Mouse (Mus musculus): ENCODE measurements at regions not wholly inside any gene's neighbourhood (a gene's known extent, or its start where the extent isn't known, plus 50 kb on each side); places are given as distances from the start of the nearest gene placed in this dataset.

- H3K4me2 ChIP-seq (replicated peaks): no peak overlapping the region
- H3K4me1 ChIP-seq: no peaks in the 10 kb centered on the region
- H3K27me3 ChIP-seq: no peaks in the 10 kb centered on the region
- WGBS: 76% methylated on average over 3 of the region's 3 CpGs
- no peak for ATAC-seq (ENCODE audit: low FRiP score, low read depth)
- H3K27ac ChIP-seq: no peak overlapping the region
- H3K36me3 ChIP-seq: no peaks in the 10 kb centered on the region
- no peak overlapping the region for H3K4me3 ChIP-seq
- no peak overlapping the region for H3K9ac ChIP-seq
- no peaks in the 10 kb centered on the region for H3K9me3 ChIP-seq
Observed at GRCm38 (mm10) chr12:26091865-26092264, 323.2 kb downstream of the Rnf144a start.

GRCm38 (mm10) chr12:26088389-26088788 lies 326.7 kb downstream of the Rnf144a start:
- H3K4me1 ChIP-seq: no peaks in the 10 kb centered on the region
- H3K9ac ChIP-seq: no peak overlapping the region
- H3K9me3 ChIP-seq: no peaks in the 10 kb centered on the region
- H3K36me3 ChIP-seq: no peaks in the 10 kb centered on the region
- 68% methylated on average over 3 of the region's 3 CpGs for WGBS
- no peak for ATAC-seq (ENCODE audit: low FRiP score, low read depth)
- no peaks in the 10 kb centered on the region for H3K27me3 ChIP-seq
- H3K4me2 ChIP-seq (replicated peaks): no peak overlapping the region
- no peak overlapping the region for H3K4me3 ChIP-seq
- no peak overlapping the region for H3K27ac ChIP-seq

- Histone ChIP-seq H3K9me3 (no peaks in the 10 kb centered on the region), H3K4me2 (replicated peaks) (no peak overlapping the region), H3K4me3 (no peak overlapping the region), H3K27ac (no peak overlapping the region), H3K4me1 (no peaks in the 10 kb centered on the region), H3K9ac (no peak overlapping the region), H3K27me3 (no peaks in the 10 kb centered on the region), H3K36me3 (no peaks in the 10 kb centered on the region)
- 85% methylated on average over 4 of the region's 4 CpGs for WGBS
- no peak for ATAC-seq (ENCODE audit: low FRiP score, low read depth)
Observed at GRCm38 (mm10) chr12:26086923-26087322, 328.1 kb downstream of the Rnf144a start.

- 87% methylated on average over 3 of the region's 3 CpGs for WGBS
- no peak overlapping the region for H3K4me3 ChIP-seq
- no peaks in the 10 kb centered on the region for H3K36me3 ChIP-seq
- no peak overlapping the region for H3K27ac ChIP-seq
- no peak overlapping the region for H3K9ac ChIP-seq
- no peaks in the 10 kb centered on the region for H3K9me3 ChIP-seq
- no peak for ATAC-seq (ENCODE audit: low FRiP score, low read depth)
- H3K27me3 ChIP-seq: no peaks in the 10 kb centered on the region
- H3K4me2 ChIP-seq (replicated peaks): no peak overlapping the region
- no peaks in the 10 kb centered on the region for H3K4me1 ChIP-seq
Observed at GRCm38 (mm10) chr12:26086414-26086813, 328.6 kb downstream of the Rnf144a start.

GRCm38 (mm10) chr12:26079061-26079625 lies 335.9 kb downstream of the Rnf144a start:
- Histone ChIP-seq H3K4me1 (no peaks in the 10 kb centered on the region), H3K4me3 (no peak overlapping the region), H3K9ac (no peak overlapping the region), H3K27me3 (peaks cover 5% of the 10 kb centered on the region; the same call in 1 of the 2 replicates), H3K27ac (no peak overlapping the region), H3K9me3 (no peaks in the 10 kb centered on the region), H3K4me2 (replicated peaks) (no peak overlapping the region), H3K36me3 (no peaks in the 10 kb centered on the region)
- 72% methylated on average over 4 of the region's 4 CpGs for WGBS
- ATAC-seq (ENCODE audit: low FRiP score, low read depth): no peak

GRCm38 (mm10) chr12:26075638-26076254 lies 339.3 kb downstream of the Rnf144a start:
- Histone ChIP-seq H3K4me2 (replicated peaks) (no peak overlapping the region), H3K27ac (no peak overlapping the region), H3K9me3 (no peaks in the 10 kb centered on the region), H3K9ac (no peak overlapping the region), H3K4me1 (no peaks in the 10 kb centered on the region), H3K27me3 (peaks cover 11% of the 10 kb centered on the region; the same call in 1 of the 2 replicates), H3K4me3 (no peak overlapping the region), H3K36me3 (no peaks in the 10 kb centered on the region)
- ATAC-seq (ENCODE audit: low FRiP score, low read depth): no peak
- 29% methylated on average over 9 of the region's 9 CpGs for WGBS

- H3K4me2 ChIP-seq (replicated peaks): no peak overlapping the region
- WGBS: 77% methylated on average over 7 of the region's 7 CpGs
Observed at GRCm38 (mm10) chr12:26072180-26072579, 342.9 kb downstream of the Rnf144a start.

GRCm38 (mm10) chr12:26071610-26072009 lies 343.4 kb downstream of the Rnf144a start:
- peak; percentile 51; the same call in 1 of the 2 replicates for ATAC-seq (ENCODE audit: low FRiP score, low read depth)
- Histone ChIP-seq H3K4me1 (peaks cover 12% of the 10 kb centered on the region), H3K4me3 (no peak overlapping the region), H3K36me3 (no peaks in the 10 kb centered on the region), H3K27ac (no peak overlapping the region), H3K9me3 (no peaks in the 10 kb centered on the region), H3K27me3 (peaks cover 42% of the 10 kb centered on the region), H3K4me2 (replicated peaks) (peak overlapping the region; percentile 48), H3K9ac (no peak overlapping the region)
- WGBS: 6% methylated on average over 3 of the region's 3 CpGs

More at GRCm38 (mm10) chr12:26072180-26072579, 342.9 kb downstream of the Rnf144a start:
- H3K4me3 ChIP-seq: no peak overlapping the region
- H3K9me3 ChIP-seq: no peaks in the 10 kb centered on the region
- no peak overlapping the region for H3K9ac ChIP-seq
- peaks cover 12% of the 10 kb centered on the region for H3K4me1 ChIP-seq
- no peak for ATAC-seq (ENCODE audit: low FRiP score, low read depth)
- H3K27me3 ChIP-seq: peaks cover 42% of the 10 kb centered on the region
- H3K36me3 ChIP-seq: no peaks in the 10 kb centered on the region
- H3K27ac ChIP-seq: no peak overlapping the region

GRCm38 (mm10) chr12:26068685-26069008 lies 346.4 kb downstream of the Rnf144a start:
- 39% methylated on average over 4 of the region's 4 CpGs for WGBS
- Histone ChIP-seq H3K4me2 (replicated peaks) (peak overlapping the region; percentile 56), H3K27ac (no peak overlapping the region), H3K9ac (peak overlapping the region; percentile 48; the same call in 1 of the 2 replicates), H3K4me3 (peak overlapping the region; percentile 25; the same call in 1 of the 2 replicates), H3K36me3 (no peaks in the 10 kb centered on the region), H3K27me3 (peaks cover 37% of the 10 kb centered on the region), H3K4me1 (peaks cover 12% of the 10 kb centered on the region), H3K9me3 (no peaks in the 10 kb centered on the region)
- ATAC-seq (ENCODE audit: low FRiP score, low read depth): no peak

GRCm38 (mm10) chr12:26067866-26068684 lies 347.0 kb downstream of the Rnf144a start:
- Histone ChIP-seq H3K36me3 (no peaks in the 10 kb centered on the region), H3K9ac (peak overlapping the region; percentile 48; the same call in 1 of the 2 replicates), H3K4me2 (replicated peaks) (peak overlapping the region; percentile 56), H3K27ac (no peak overlapping the region), H3K27me3 (peaks cover 37% of the 10 kb centered on the region), H3K4me1 (peaks cover 12% of the 10 kb centered on the region), H3K9me3 (no peaks in the 10 kb centered on the region), H3K4me3 (peak overlapping the region; percentile 25)
- 9% methylated on average over 24 of the region's 24 CpGs for WGBS
- peak; percentile 51; the same call in 1 of the 2 replicates for ATAC-seq (ENCODE audit: low FRiP score, low read depth)

GRCm38 (mm10) chr12:26060378-26060777 lies 354.7 kb downstream of the Rnf144a start:
- H3K36me3 ChIP-seq: no peaks in the 10 kb centered on the region
- no peaks in the 10 kb centered on the region for H3K9me3 ChIP-seq
- H3K9ac ChIP-seq: no peak overlapping the region
- no peak overlapping the region for H3K4me3 ChIP-seq
- no peaks in the 10 kb centered on the region for H3K27me3 ChIP-seq
- H3K4me1 ChIP-seq: no peaks in the 10 kb centered on the region
- no peak for ATAC-seq (ENCODE audit: low FRiP score, low read depth)
- no peak overlapping the region for H3K27ac ChIP-seq
- WGBS: 68% methylated on average over 3 of the region's 3 CpGs
- no peak overlapping the region for H3K4me2 ChIP-seq (replicated peaks)

- ATAC-seq (ENCODE audit: low FRiP score, low read depth): no peak
- Histone ChIP-seq H3K27ac (no peak overlapping the region), H3K36me3 (no peaks in the 10 kb centered on the region), H3K4me1 (no peaks in the 10 kb centered on the region), H3K4me3 (no peak overlapping the region), H3K9ac (no peak overlapping the region), H3K4me2 (replicated peaks) (no peak overlapping the region), H3K9me3 (no peaks in the 10 kb centered on the region), H3K27me3 (no peaks in the 10 kb centered on the region)
- WGBS: 84% methylated on average over 4 of the region's 4 CpGs
Observed at GRCm38 (mm10) chr12:26059090-26059489, 356.0 kb downstream of the Rnf144a start.
